Mouse (Mus musculus) olfactory bulb, adult 2 months (tissue): Measurements from ENCODE around the gene Man2a1.

Source experiments
- CTCF ChIP-seq: fragments of 200-500 bp; IDR thresholded peaks from 2 replicates; pipeline ENCODE4 v1.5.1; 2012; ENCODE audit warnings: low read depth, mild to moderate bottlenecking, low read length, moderate library complexity; ENCODE audit not compliant: insufficient read depth
- POLR2A ChIP-seq: fragments of 200-500 bp; IDR thresholded peaks from 2 replicates; pipeline ENCODE4 v1.6.1; 2012; ENCODE audit warnings: mild to moderate bottlenecking, low read depth, low read length, moderate library complexity; ENCODE audit not compliant: insufficient read depth

- TF ChIP-seq CTCF = no peak
- no peak for TF ChIP-seq POLR2A
Measured at GRCm38 (mm10) chr17:64788301-64788700, 187.8 kb downstream of the Man2a1 start.
